8 mouse cellular contexts compared by ENCODE assay signal in genomic region chr2:160806091-160806521, GRCm38 (mm10).
DNase-seq lines count a peak whose midpoint lies in the region; ATAC-seq and TF ChIP-seq lines count a peak whose summit lies in the region.

No protein-coding gene starts in this region.

- DNase-seq in lung, adult 18-20 months, result peak; percentile 67 to 71
- DNase-seq in lung, postnatal 4 days, result no peak
- peak; percentile 38 to 58 for DNase-seq in cerebellum, postnatal 25 days
- peak; percentile 77 to 85 for DNase-seq in heart, postnatal 10 days
- peak; percentile 51 for DNase-seq in lung, postnatal 0 days (ENCODE audit: low spot score)
- no peak for DNase-seq in thymus, postnatal 25 days
- no peak for DNase-seq in thymus, postnatal 0 days (ENCODE audit: low spot score)
- DNase-seq in midbrain, embryonic 14.5 days, result no peak

- no peak overlapping the region for H3K4me3 ChIP-seq in lung, postnatal 0 days (ENCODE audit: low read depth, low read length)
- H3K4me3 ChIP-seq in midbrain, embryonic 14.5 days (replicated peaks; ENCODE audit: low read depth, low read length), result no peak overlapping the region

- H3K9me3 ChIP-seq in lung, postnatal 0 days (ENCODE audit: low read length), result no peaks in the 10 kb centered on the region
- H3K9me3 ChIP-seq in midbrain, embryonic 14.5 days (ENCODE audit: control insufficient read depth, low read length), result no peaks in the 10 kb centered on the region

- ATAC-seq in lung, postnatal 0 days, result peak; percentile 32; the same call in 1 of the 2 replicates
- ATAC-seq in midbrain, embryonic 14.5 days (ENCODE audit: low FRiP score, low TSS enrichment), result no peak

- no peaks in the 10 kb centered on the region for H3K27me3 ChIP-seq in lung, postnatal 0 days (replicated peaks; ENCODE audit: insufficient read depth, low read length)
- no peaks in the 10 kb centered on the region for H3K27me3 ChIP-seq in midbrain, embryonic 14.5 days (ENCODE audit: control insufficient read depth, insufficient read depth, low read length)

- no peaks in the 10 kb centered on the region for H3K36me3 ChIP-seq in lung, postnatal 0 days (ENCODE audit: insufficient read depth, low read length)
- no peaks in the 10 kb centered on the region for H3K36me3 ChIP-seq in midbrain, embryonic 14.5 days (ENCODE audit: control insufficient read depth, insufficient read depth, low read length)

- peak; percentile 78 for TF ChIP-seq EP300 in lung, postnatal 0 days (IDR thresholded peaks at IDR 0.05)

- H3K4me2 ChIP-seq in lung, postnatal 0 days (replicated peaks; ENCODE audit: low read depth, low read length), result no peak overlapping the region
- no peak overlapping the region for H3K4me2 ChIP-seq in midbrain, embryonic 14.5 days (ENCODE audit: low read length)

- intact Hi-C loops in heart, postnatal 10 days (cut with DNase I), result loop anchor here (2.0 kb wide), 1 partner anchor 79 kb away; no protein-coding TSS in a partner anchor

- peaks cover 18% of the 10 kb centered on the region; the same call in 1 of the 2 replicates for H3K4me1 ChIP-seq in lung, postnatal 0 days (ENCODE audit: insufficient read depth, low read depth, low read length)
- H3K4me1 ChIP-seq in midbrain, embryonic 14.5 days (ENCODE audit: control insufficient read depth, insufficient read depth, low read length), result no peaks in the 10 kb centered on the region

- WGBS in lung, postnatal 0 days, result 15% methylated on average over 3 of the region's 3 CpGs
- WGBS in midbrain, embryonic 14.5 days, result 83% methylated on average over 3 of the region's 3 CpGs

- H3K9ac ChIP-seq in lung, postnatal 0 days (replicated peaks; ENCODE audit: low read depth), result no peak overlapping the region
- no peak overlapping the region for H3K9ac ChIP-seq in midbrain, embryonic 14.5 days (replicated peaks; ENCODE audit: low read length)

- peak overlapping the region; percentile 85 for H3K27ac ChIP-seq in lung, postnatal 0 days (ENCODE audit: low read length)
- no peak overlapping the region for H3K27ac ChIP-seq in midbrain, embryonic 14.5 days (replicated peaks; ENCODE audit: low read depth, low read length)

- no peak for TF ChIP-seq CTCF in lung, postnatal 0 days (IDR thresholded peaks at IDR 0.05)

Comparison
In these comparisons a context has a peak if more than half of its experiments do, and no peak if none do; other contexts are left out.
1. DNase-seq: peak in lung, adult 18-20 months (2 of 2), cerebellum, postnatal 25 days (2 of 2), heart, postnatal 10 days (2 of 2) and lung, postnatal 0 days (single experiment); none in lung, postnatal 4 days (0 of 2), thymus, postnatal 25 days (single experiment), thymus, postnatal 0 days (single experiment) and midbrain, embryonic 14.5 days (single experiment).